In genomic region chr4:132922558-132923008, GRCm38 (mm10) we compare ENCODE assay signal across 8 mouse cellular contexts. TPM values are rescaled to one million over a fixed set of nuclear protein-coding genes. Genes with fewer than 3 reads are reported as not detected.
DNase-seq lines count a peak whose midpoint lies in the region; ATAC-seq and TF ChIP-seq lines count a peak whose summit lies in the region.

Fam76a (minus strand) TSS chr4:132922558.

- peaks cover 28% of the 10 kb centered on the region for H3K4me1 ChIP-seq in hindbrain, embryonic 10.5 days (replicated peaks)
- H3K4me1 ChIP-seq in lung, postnatal 0 days (ENCODE audit: insufficient read depth, low read depth, low read length) = peaks cover 4% of the 10 kb centered on the region; the same call in 1 of the 2 replicates

- peak within 1 kb of the TSS; percentile 80 for H3K9ac ChIP-seq in lung, postnatal 0 days (replicated peaks; ENCODE audit: low read depth)

- ATAC-seq in frontal cortex, adult (ENCODE audit: low TSS enrichment) = peak; percentile 96
- peak; percentile 99 for ATAC-seq in lung, postnatal 0 days

- under 1% methylated on average over 53 of the region's 53 CpGs for WGBS in hindbrain, embryonic 10.5 days
- 3% methylated on average over 51 of the region's 53 CpGs for WGBS in lung, postnatal 0 days

- peak; percentile 100 for DNase-seq in MN1 (ENCODE audit: low spot score)
- peak; percentile 100 for DNase-seq in cerebellum, adult 9-10 months
- DNase-seq in hindbrain, embryonic 10.5 days (ENCODE audit: low spot score) = peak; percentile 100
- DNase-seq in layer of hippocampus, adult 9-11 months = peak; percentile 100
- peak; percentile 99 for DNase-seq in lung, postnatal 0 days (ENCODE audit: low spot score)
- peak; percentile 99 for DNase-seq in ovary, postnatal 14 days (ENCODE audit: low spot score)
- peak; percentile 100 for DNase-seq in thymus, postnatal 14 days

- no peaks in the 10 kb centered on the region for H3K9me3 ChIP-seq in hindbrain, embryonic 10.5 days
- no peaks in the 10 kb centered on the region for H3K9me3 ChIP-seq in lung, postnatal 0 days (ENCODE audit: low read length)

- H3K4me2 ChIP-seq in lung, postnatal 0 days (replicated peaks; ENCODE audit: low read depth, low read length) = peak within 1 kb of the TSS; percentile 74

- peak; percentile 88 for TF ChIP-seq EP300 in lung, postnatal 0 days (IDR thresholded peaks at IDR 0.05)

- peaks cover 26% of the 10 kb centered on the region for H3K36me3 ChIP-seq in hindbrain, embryonic 10.5 days
- H3K36me3 ChIP-seq in lung, postnatal 0 days (ENCODE audit: insufficient read depth, low read length) = no peaks in the 10 kb centered on the region

- peak within 1 kb of the TSS; percentile 94 for H3K4me3 ChIP-seq in hindbrain, embryonic 10.5 days
- peak within 1 kb of the TSS; percentile 94 for H3K4me3 ChIP-seq in lung, postnatal 0 days (ENCODE audit: low read depth, low read length)

- peak within 1 kb of the TSS; percentile 93 for H3K27ac ChIP-seq in hindbrain, embryonic 10.5 days
- peak within 1 kb of the TSS; percentile 92 for H3K27ac ChIP-seq in lung, postnatal 0 days (ENCODE audit: low read length)

- TF ChIP-seq CTCF in lung, postnatal 0 days (IDR thresholded peaks at IDR 0.05) = peak; percentile 22; the same call in 1 of the 2 replicates

- no peaks in the 10 kb centered on the region for H3K27me3 ChIP-seq in hindbrain, embryonic 10.5 days (ENCODE audit: insufficient read depth, poor library complexity, severe bottlenecking)
- H3K27me3 ChIP-seq in lung, postnatal 0 days (replicated peaks; ENCODE audit: insufficient read depth, low read length) = no peaks in the 10 kb centered on the region

RNA-seq across cellular contexts. Expression of gene Fam76a, which starts in this region (rescaled TPM):
- 32.9 and 33.2 TPM in 2 replicates for polyA plus RNA-seq in hindbrain, embryonic 10.5 days (2016; fragmentation: Nextera tagmentation; extraction: Ambion mirVana)
- 53.9 and 57.6 TPM in 2 replicates for polyA plus RNA-seq in lung, postnatal 0 days (2015; fragmentation: Nextera tagmentation; extraction: Ambion mirVana)

Comparison
In these comparisons a context has a peak if more than half of its experiments do, and no peak if none do; other contexts are left out.
1. Peak in every context shown above with its lines: DNase-seq, ATAC-seq, H3K4me3 ChIP-seq and H3K27ac ChIP-seq.